Mouse (Mus musculus) CH12F3 (cell line): ENCODE results near the gene Cfap77.

Source experiments
- in situ Hi-C: fragments of 300-500 bp; cut with MboI; formaldehyde crosslinking; loops from 2 replicates; pipeline ENCODE4 v1.14.3; 2020; ENCODE audit warnings: low sequenced_read_pairs

Cfap77 gene

DNA sequence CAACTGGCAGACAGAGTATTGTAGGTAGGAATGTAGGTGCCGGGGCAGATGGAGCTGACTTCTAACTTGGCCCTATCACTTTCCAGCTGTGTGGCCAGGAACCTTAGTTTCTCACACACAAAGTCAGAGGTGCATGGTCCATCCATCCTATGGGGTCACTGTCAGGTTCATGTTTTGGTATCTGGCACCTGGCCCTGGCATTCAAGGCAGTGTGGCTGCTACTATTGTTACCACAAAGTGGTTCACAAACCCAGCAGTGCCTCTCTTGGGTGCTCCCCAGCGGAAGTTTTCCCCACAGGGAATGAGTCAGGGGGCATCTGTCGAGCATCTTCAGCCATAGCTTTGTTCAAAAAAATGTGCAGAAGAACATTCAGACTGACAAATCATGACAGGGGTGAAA, 108.6 kb downstream of the Cfap77 start:
- in situ Hi-C loops: no loop called here

DNA sequence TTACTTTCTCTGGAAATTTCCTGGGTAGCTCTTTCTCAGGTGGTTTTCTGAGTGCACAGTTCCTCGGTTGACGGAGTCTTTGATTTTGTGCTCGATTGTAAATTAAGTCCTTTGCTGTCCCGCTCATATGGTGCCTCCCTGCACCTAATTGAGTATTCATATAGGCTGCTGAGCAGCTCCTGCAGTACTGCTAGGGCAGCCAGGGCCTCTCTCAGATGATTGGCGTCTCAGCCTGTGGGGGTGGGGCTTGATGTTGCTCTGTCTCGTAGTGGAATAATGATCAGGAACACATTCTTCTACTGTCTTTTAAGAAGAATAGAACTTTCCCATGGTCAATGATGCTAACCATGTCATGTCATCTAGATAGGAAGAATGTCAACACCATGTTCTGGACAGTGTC, 109.5 kb downstream of the Cfap77 start:
- in situ Hi-C loops: no loop called here

DNA sequence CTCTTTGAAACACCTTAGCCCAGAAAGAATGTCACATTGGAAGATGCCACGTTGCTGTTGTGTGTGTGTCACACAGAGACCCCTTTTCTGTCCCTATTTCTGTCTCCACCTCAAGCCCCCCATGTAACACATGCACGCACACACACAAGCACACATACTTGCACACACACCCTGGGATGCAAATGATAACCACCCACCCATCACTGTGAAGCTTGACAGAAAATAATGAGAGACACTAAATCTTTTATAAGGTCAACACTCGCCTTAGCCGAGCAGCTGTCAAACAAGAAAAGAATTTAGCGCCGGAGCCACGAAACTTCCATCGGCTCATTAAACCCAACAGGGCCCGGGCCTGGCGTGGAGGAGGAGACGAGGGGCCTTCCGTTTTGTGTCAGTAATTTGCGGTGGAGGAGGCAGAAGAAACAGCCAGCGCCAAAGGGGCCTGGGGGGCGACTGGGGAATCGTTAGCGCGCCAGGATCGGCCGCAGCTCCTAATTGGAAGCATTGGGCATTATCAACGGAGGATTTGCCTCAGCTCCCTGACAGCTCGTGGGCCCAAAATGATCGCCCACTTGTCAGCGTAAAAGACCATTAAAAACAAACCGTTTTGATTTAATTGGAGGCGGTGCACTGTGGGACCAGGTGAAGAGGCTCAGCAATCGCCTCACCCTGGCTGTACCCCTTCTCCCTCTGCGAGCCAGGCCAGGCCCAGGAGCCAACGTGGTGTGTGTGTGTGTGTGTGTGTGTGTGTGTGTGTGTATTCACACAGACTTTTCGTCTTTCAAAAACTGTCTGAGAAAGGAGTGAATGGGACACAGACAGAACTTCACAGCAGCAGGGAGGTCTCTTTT, 111.0 kb downstream of the Cfap77 start:
- in situ Hi-C loops: no loop called here

DNA sequence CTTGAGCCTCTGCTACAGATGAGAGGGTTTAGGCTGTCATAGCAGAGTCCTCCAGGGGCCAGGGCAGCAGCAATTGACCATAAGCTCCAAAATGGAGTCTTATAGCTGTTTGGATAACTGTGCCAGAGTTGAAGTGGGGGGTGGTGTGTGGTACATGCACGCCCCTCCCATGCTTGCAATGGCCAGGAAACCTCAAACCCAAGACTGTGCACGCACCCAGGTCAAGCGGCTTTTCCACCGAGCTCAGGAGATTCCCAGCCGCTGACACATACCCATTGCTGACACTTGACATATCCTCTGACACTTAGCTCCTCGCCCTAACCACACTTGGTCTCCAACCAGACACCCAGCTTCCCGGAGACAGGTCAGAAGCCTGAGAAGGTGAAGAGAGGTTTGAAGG, 115.9 kb downstream of the Cfap77 start:
- in situ Hi-C loops: no loop called here

GRCm38 (mm10) chr2:28930571-28930970, 124.3 kb downstream of the Cfap77 start:
- in situ Hi-C loops: no loop called here

DNA sequence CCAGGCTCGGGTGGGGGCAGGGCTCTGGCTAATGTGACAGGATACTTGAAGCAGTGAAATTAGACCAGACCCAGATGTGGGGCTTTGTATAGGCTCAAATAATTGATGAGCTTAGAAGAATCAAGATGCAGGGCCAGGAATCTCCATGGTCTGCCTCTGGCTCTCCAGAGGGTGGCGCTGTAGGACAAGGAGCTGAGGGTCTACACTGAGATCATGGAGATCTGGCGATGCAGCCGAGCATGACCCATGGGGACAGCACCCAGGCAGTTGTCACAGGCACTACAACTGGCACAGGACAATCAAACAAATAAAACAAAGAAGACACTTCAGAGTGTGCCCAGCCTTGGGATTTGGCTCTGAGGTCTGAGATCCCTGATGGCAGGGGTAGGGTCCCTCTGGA, 131.0 kb downstream of the Cfap77 start:
- in situ Hi-C loops: loop anchor here (5.0 to 10.0 kb wide), 2 partner anchors 51 to 128 kb away; no protein-coding TSS in a partner anchor

GRCm38 (mm10) chr2:28919001-28919400, 135.9 kb downstream of the Cfap77 start:
- in situ Hi-C loops: no loop called here

- in situ Hi-C loops: no loop called here
Measured at GRCm38 (mm10) chr2:28917518-28918361, 137.1 kb downstream of the Cfap77 start.

- in situ Hi-C loops: no loop called here
Measured at GRCm38 (mm10) chr2:28917156-28917517, 137.7 kb downstream of the Cfap77 start.

GRCm38 (mm10) chr2:28916513-28916865, 138.4 kb downstream of the Cfap77 start, which contains the start of gene Barhl1:
TSS of gene Barhl1 (minus strand) at chr2:28916668.
- in situ Hi-C loops: no loop called here

DNA sequence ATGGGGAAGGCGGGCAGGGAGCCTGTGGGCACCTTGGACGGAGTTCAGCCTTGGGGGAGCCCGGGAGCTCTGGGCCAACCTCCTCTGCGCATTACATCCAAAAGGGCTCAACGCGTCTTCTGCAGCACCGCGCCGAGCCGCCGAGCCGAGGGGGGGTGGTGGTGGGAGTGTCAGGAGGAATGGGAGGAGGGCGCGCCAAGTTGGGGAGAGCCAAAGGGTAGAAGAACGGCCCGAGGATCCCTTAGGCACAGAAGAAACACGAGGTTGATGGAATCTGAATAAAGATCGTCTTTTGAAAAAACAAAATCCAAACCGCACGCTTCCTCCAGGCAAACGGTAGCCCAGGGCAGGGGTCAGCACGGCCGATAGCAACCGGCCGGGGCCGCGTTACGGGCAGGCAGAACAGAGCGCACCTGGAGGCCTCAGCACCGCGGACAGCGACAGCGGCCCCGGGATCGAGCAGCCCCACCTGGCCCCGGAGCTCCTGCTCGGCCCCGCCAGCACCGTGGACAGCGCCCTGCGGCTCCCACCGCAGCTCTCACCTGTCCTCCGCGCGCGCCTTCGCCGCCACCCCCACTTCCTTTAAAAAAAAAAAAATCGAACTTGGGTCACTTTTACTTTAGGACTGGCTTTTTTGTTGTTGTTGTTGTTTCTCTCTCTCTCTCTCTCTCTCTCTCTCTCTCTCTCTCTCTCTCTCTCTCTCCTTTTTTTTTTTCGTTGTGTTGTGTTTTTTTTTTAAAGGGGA, 138.9 kb downstream of the Cfap77 start:
- in situ Hi-C loops: no loop called here

DNA sequence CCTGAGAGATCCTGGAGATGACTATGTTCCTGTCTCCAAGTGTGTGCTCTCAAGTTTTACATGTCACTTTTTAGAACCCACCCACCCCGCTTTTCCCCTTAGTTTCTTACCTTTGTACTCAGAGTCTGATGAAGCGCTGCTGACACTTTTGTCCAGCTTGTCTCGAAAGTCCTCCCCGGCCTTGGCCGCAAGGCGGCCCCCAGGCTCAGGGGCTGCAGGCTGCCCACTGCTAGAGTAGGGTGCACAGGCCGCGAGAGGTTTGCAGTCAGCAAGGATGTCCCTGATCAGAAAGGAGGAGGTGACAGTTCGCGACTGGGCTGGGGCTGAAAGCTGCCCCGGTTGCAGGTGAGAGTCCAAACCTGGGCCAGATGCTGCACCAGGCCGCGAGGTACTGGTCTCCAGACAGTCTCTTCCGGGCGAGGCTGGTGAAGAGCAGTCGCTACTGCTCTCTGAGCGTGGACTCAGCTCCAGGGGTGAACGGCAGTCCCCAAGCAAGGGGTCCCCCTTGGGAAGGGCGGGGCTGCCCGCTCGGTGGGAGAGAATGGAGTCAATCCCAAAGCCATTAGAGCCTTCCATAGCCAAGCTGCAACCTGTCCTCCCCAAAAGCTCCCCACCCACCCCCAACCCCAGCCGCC, 139.6 kb downstream of the Cfap77 start:
- in situ Hi-C loops: no loop called here

GRCm38 (mm10) chr2:28914121-28914520, 140.7 kb downstream of the Cfap77 start:
- in situ Hi-C loops: no loop called here

- in situ Hi-C loops: no loop called here
Measured at GRCm38 (mm10) chr2:28912961-28913360, 141.9 kb downstream of the Cfap77 start.

DNA sequence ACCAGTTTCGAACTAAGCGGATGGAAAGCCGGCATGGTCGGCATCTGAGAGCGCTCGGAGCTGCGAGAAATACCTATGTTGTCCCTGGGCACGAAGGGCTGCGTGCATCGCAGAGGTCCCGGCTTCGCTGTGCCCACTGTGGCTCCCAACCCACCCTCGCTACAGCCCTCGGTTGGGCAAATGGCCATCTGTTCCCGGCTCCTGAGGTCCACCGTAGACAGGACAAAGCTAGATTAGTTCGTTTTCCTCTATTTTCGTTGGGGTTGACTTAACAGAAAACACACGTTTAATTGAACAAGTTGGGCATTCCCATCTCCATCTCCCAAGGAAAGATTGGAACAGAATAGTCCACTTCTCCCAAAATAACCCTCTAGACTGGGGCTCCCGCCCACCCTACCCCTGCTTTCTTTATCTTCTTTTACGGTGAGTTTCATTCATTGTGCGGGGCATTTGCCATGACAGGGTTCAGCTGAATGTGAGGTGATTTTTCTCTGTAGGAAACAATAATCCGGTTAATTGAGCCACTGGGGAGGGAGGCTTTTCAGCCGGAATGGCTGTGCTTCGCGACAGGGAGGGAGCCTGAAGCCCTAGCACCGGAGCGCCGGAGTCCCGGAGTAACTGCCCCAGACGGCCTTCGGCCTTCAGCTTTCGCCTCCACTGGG, 142.7 kb downstream of the Cfap77 start:
- in situ Hi-C loops: no loop called here

GRCm38 (mm10) chr2:28911331-28912038, 143.4 kb downstream of the Cfap77 start:
- in situ Hi-C loops: no loop called here

- in situ Hi-C loops: no loop called here
Measured at GRCm38 (mm10) chr2:28910877-28911276, 144.0 kb downstream of the Cfap77 start.

DNA sequence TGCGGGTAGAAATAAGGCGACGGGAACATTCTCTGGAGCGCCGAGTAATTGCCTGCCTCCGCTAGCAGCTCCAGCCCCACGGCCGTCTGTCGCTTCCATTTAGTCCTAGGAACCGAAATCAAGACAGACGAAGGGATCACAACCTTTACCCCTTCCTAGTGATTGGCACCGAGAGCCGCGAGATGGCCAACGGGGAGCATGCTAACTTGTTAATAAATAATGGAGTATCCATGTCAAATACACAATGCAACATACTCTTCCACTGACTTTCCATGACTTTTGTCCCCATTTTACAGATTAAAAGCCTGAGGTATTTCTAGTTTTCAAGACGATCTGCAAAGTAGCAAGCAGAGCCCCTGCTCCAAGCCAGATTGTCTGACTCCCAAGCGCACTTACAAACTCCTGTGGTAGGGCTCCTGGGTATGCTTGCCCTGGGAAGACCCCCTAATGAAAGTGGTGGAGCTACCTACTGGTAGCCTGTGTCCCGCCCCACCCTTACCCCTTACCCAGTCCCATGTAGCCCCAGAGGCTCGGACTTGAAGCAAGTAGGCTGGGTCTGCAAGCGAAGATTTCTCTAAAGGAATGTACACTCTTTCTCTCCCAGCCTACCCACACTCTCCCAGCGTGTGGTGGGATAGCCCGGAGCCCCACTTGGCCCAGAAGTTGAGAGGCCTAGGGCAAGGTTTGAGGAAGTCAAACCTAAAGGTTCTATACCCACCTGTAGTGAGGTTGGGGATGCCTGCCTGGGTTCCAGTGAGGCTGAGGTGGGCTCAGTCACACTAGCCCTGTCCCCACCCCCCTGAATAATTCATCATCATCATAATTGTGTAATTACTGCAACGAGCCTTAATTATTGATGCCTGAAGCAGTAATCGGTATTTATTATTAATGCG, 144.8 kb downstream of the Cfap77 start:
- in situ Hi-C loops: no loop called here
